Mouse (Mus musculus): Measurements from ENCODE around the gene Tbc1d4. TPM values are rescaled to one million over a fixed set of nuclear protein-coding genes. Genes with fewer than 3 reads are reported as not detected.

The Tbc1d4 gene
- polyA plus RNA-seq, 3 experiments from 2014 or later: 65.2 to 284 (median 227) TPM

Other genes with a start within 250 kb of the Tbc1d4 start
- 100 to 1,000 TPM; 146 to 160 (median 148) TPM for gene Commd6, start 31.5 kb upstream of the Tbc1d4 start, polyA plus RNA-seq (2017; shearing (Covaris generic))
- gene Uchl3, start 44.8 kb upstream of the Tbc1d4 start, polyA plus RNA-seq (2017; shearing (Covaris generic)): 10 to 100 TPM; 64.1 to 95.5 (median 72.0) TPM
- gene Gm9922, start 120.6 kb upstream of the Tbc1d4 start, polyA plus RNA-seq (2017; shearing (Covaris generic)): not detected
- under 1 TPM in 1 of 3 experiments, not detected in 2; 0.24 TPM for gene Lmo7, start 120.8 kb upstream of the Tbc1d4 start, polyA plus RNA-seq (2017; shearing (Covaris generic))